Mouse (Mus musculus): ENCODE data around the gene Ptk6. TPM values are rescaled to one million over a fixed set of nuclear protein-coding genes. Genes with fewer than 3 reads are reported as not detected.
A peak's percentile ranks its signal among the peaks of the same experiment; 100 is the strongest.

Ptk6 gene
- not detected in 2 replicates for polyA plus RNA-seq (2016; fragmentation: Nextera tagmentation; extraction: Ambion mirVana)

DNA sequence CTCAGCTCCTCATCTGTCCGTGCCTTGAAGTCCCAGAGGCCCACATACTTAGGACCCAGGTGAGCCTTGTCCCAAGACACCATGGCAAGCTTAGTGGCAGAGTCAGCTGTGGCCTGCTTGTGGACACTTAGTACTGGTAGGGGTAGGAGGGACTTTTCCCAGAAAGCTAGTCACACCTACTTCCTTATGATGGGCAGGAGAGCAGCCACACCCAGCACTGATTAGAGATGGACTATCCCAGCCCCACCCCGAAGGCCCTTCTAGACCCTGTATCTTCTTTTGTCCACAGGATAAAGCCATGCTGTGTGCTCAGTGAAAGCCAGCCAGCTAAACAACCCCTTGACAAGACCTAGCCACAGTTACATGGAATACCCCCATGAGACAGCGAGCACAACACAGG lies at the start of gene Ptk6:
Gene Ptk6 (minus strand): TSS at position 368 of the 400 bp plus-strand sequence.
- Histone ChIP-seq H3K36me3 (no peaks in the 10 kb centered on the region), H3K4me1 (replicated peaks) (no peaks in the 10 kb centered on the region), H3K27me3 (ENCODE audit: insufficient read depth, poor library complexity, severe bottlenecking) (0 out of 2 replicates have a peak, but pooled peaks cover under 1% of the 10 kb centered on the region), H3K9me3 (no peaks in the 10 kb centered on the region), H3K27ac (no peak within 1 kb of the TSS), H3K4me3 (no peak within 1 kb of the TSS)
- WGBS: 88% methylated on average over 3 of the region's 3 CpGs
- no peak for DNase-seq (ENCODE audit: low spot score)

GRCm38 (mm10) chr2:181251841-181252240 lies 49.3 kb upstream of the Ptk6 start:
- H3K9me3 ChIP-seq: no peaks in the 10 kb centered on the region
- H3K27me3 ChIP-seq (ENCODE audit: insufficient read depth, poor library complexity, severe bottlenecking): no peaks in the 10 kb centered on the region
- H3K27ac ChIP-seq: no peak overlapping the region
- H3K4me3 ChIP-seq: no peak overlapping the region
- H3K36me3 ChIP-seq: peaks cover 64% of the 10 kb centered on the region
- no peaks in the 10 kb centered on the region for H3K4me1 ChIP-seq (replicated peaks)
- WGBS: 84% methylated on average over 1 of the region's 1 CpGs
- DNase-seq (ENCODE audit: low spot score): no peak

DNA sequence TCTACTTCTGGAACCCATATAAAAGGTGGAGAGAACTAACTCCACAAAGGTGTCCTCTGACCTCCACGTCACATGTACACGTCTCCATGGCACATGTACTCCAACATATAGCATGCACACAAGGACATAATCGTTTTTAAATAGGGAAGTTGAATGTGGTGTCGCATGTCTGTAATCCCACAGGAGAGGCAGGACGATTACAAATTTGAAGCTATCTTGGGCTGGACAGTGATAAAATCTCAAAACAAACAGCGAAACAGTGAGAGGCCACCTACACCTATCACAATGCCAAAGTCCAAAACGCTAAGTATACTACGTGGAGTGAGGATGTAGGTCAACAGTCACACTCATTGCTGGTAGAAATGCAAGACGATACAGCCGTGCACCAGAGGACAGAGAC lies 46.6 kb upstream of the Ptk6 start:
- 88% methylated on average over 10 of the region's 10 CpGs for WGBS
- Histone ChIP-seq H3K9me3 (no peaks in the 10 kb centered on the region), H3K27me3 (ENCODE audit: insufficient read depth, poor library complexity, severe bottlenecking) (no peaks in the 10 kb centered on the region), H3K36me3 (peaks cover 39% of the 10 kb centered on the region), H3K27ac (no peak overlapping the region), H3K4me3 (no peak overlapping the region), H3K4me1 (replicated peaks) (peaks cover 6% of the 10 kb centered on the region)
- DNase-seq (ENCODE audit: low spot score): no peak

- Histone ChIP-seq H3K9me3 (no peaks in the 10 kb centered on the region), H3K36me3 (no peaks in the 10 kb centered on the region), H3K4me3 (no peak overlapping the region), H3K27ac (no peak overlapping the region), H3K4me1 (replicated peaks) (peaks cover 26% of the 10 kb centered on the region), H3K27me3 (ENCODE audit: insufficient read depth, poor library complexity, severe bottlenecking) (no peaks in the 10 kb centered on the region)
- 36% methylated on average over 2 of the region's 2 CpGs for WGBS
- no peak for DNase-seq (ENCODE audit: low spot score)
Measured at GRCm38 (mm10) chr2:181245031-181245430, 42.4 kb upstream of the Ptk6 start.

DNA sequence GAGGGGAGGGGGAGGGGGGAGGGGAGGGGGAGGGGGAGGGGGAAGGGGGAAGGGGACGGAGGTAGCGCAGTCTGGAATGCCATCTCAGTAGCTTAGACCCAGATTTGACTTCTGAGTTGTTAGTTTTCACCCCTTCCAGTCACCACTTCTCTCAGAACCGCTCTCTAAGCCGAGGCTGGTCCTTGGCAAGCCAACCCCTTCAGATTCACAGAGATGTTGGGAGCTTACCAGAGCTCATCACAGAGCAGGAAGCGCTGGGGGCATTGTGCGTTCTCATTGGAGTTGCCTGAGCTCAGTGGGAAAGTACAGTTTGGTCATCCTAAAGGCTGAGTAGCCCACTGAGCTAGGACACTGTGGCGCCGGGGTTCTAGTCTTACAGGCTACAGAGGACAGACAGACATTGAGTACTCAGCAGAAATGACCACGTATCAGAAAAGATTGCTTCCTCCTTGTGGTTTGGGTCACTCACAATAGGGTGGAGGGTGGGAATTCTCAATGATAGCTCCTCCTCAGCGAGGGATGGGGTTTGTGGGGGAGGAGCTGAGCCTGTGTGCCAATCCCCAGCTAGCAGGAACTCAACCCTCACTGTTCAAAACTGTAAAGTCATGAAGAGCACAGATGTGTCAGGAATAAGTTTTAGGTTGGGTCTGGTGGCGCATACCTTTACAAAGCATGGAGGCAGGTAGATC lies 41.3 kb upstream of the Ptk6 start:
- Histone ChIP-seq H3K9me3 (no peaks in the 10 kb centered on the region), H3K27ac (no peak overlapping the region), H3K36me3 (no peaks in the 10 kb centered on the region), H3K27me3 (ENCODE audit: insufficient read depth, poor library complexity, severe bottlenecking) (no peaks in the 10 kb centered on the region), H3K4me1 (replicated peaks) (peaks cover 26% of the 10 kb centered on the region), H3K4me3 (no peak overlapping the region)
- 37% methylated on average over 11 of the region's 11 CpGs for WGBS
- DNase-seq (ENCODE audit: low spot score): no peak

- DNase-seq (ENCODE audit: low spot score): no peak
- WGBS: 73% methylated on average over 3 of the region's 3 CpGs
- Histone ChIP-seq H3K4me1 (replicated peaks) (peaks cover 31% of the 10 kb centered on the region), H3K4me3 (peak overlapping the region; percentile 49), H3K27ac (no peak overlapping the region), H3K27me3 (ENCODE audit: insufficient read depth, poor library complexity, severe bottlenecking) (no peaks in the 10 kb centered on the region), H3K36me3 (no peaks in the 10 kb centered on the region), H3K9me3 (no peaks in the 10 kb centered on the region)
Measured at GRCm38 (mm10) chr2:181242314-181242665, 39.7 kb upstream of the Ptk6 start.

DNA sequence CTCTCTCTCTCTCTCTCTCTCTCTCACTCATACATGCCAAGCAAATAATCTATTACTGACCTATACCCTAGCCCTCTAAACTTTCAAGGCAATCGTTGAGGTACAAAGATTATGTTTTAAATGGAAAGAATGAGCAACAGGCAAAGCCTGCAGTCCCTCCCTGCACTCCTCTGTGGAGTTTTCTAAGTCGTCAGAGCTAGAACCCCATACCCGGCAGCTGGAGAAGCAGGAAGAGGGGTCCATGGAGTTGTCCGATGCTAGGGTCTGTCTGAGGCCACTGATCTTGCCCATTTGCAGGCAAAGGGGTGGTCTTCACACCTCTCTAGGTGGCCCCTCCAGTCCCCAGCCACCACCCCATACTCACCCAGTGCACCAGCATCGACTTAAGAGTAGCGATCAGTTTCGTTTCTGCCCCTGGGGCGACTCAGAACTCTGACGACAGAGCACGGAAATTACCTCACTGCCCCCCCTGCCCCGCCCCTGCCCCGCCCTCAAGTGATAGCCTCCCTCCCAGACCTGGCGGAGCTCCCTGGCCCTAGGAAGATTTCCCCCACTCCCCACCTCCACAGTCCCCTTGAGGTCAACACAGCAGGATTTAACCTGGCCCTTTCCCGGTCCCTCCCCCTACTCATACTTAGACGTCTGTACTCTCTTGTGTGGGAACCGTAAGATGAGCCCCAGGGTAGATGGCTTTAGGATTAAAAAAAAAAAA lies 39.2 kb upstream of the Ptk6 start, which contains the start of gene Helz2:
Gene Helz2 (minus strand): TSS at position 426 of the 712 bp plus-strand sequence.
- peak within 1 kb of the TSS; percentile 74 for H3K27ac ChIP-seq
- peak; percentile 24 for DNase-seq (ENCODE audit: low spot score)
- H3K9me3 ChIP-seq: no peaks in the 10 kb centered on the region
- peaks cover 31% of the 10 kb centered on the region for H3K4me1 ChIP-seq (replicated peaks)
- H3K4me3 ChIP-seq: peak within 1 kb of the TSS; percentile 49
- 17% methylated on average over 16 of the region's 16 CpGs for WGBS
- no peaks in the 10 kb centered on the region for H3K36me3 ChIP-seq
- no peaks in the 10 kb centered on the region for H3K27me3 ChIP-seq (ENCODE audit: insufficient read depth, poor library complexity, severe bottlenecking)

- H3K27me3 ChIP-seq (ENCODE audit: insufficient read depth, poor library complexity, severe bottlenecking): no peaks in the 10 kb centered on the region
- DNase-seq (ENCODE audit: low spot score): no peak
- H3K9me3 ChIP-seq: no peaks in the 10 kb centered on the region
- H3K4me1 ChIP-seq (replicated peaks): peaks cover 31% of the 10 kb centered on the region
- 89% methylated on average over 13 of the region's 13 CpGs for WGBS
- H3K36me3 ChIP-seq: no peaks in the 10 kb centered on the region
- H3K4me3 ChIP-seq: peak overlapping the region; percentile 49; the same call in 1 of the 2 replicates
- H3K27ac ChIP-seq: no peak overlapping the region
Measured at GRCm38 (mm10) chr2:181240806-181241440, 38.3 kb upstream of the Ptk6 start.

DNA sequence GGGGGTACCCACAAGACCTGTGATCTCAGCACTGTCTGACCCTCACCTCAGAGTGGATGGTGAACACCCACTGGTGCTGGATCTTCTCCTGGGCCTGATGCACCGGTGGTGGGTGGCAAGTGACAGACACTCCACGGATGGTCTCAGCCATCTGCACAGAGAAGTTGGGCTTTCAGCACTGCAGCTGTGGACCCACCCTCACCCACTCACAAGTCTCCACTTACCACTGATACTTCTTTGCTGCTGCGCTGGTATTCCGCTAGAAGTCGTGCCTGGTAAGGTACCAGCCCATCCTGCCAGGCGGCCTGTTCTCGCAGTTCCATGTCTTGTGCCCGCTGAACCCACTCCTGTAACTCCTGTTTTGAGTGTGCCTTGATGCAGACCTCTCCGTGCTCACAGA lies 36.7 kb upstream of the Ptk6 start:
- H3K36me3 ChIP-seq: no peaks in the 10 kb centered on the region
- H3K4me1 ChIP-seq (replicated peaks): peaks cover 26% of the 10 kb centered on the region
- no peak overlapping the region for H3K4me3 ChIP-seq
- no peak overlapping the region for H3K27ac ChIP-seq
- 91% methylated on average over 9 of the region's 9 CpGs for WGBS
- no peaks in the 10 kb centered on the region for H3K27me3 ChIP-seq (ENCODE audit: insufficient read depth, poor library complexity, severe bottlenecking)
- DNase-seq (ENCODE audit: low spot score): no peak
- no peaks in the 10 kb centered on the region for H3K9me3 ChIP-seq

GRCm38 (mm10) chr2:181238861-181239260 lies 36.3 kb upstream of the Ptk6 start:
- H3K27me3 ChIP-seq (ENCODE audit: insufficient read depth, poor library complexity, severe bottlenecking): no peaks in the 10 kb centered on the region
- no peaks in the 10 kb centered on the region for H3K36me3 ChIP-seq
- peaks cover 22% of the 10 kb centered on the region for H3K4me1 ChIP-seq (replicated peaks)
- H3K4me3 ChIP-seq: no peak overlapping the region
- no peak for DNase-seq (ENCODE audit: low spot score)
- H3K27ac ChIP-seq: no peak overlapping the region
- 74% methylated on average over 2 of the region's 2 CpGs for WGBS
- H3K9me3 ChIP-seq: no peaks in the 10 kb centered on the region

- Histone ChIP-seq H3K36me3 (no peaks in the 10 kb centered on the region), H3K27me3 (ENCODE audit: insufficient read depth, poor library complexity, severe bottlenecking) (no peaks in the 10 kb centered on the region), H3K9me3 (no peaks in the 10 kb centered on the region), H3K4me3 (no peak overlapping the region), H3K27ac (no peak overlapping the region), H3K4me1 (replicated peaks) (peaks cover 18% of the 10 kb centered on the region)
- no peak for DNase-seq (ENCODE audit: low spot score)
- 73% methylated on average over 10 of the region's 10 CpGs for WGBS
Measured at GRCm38 (mm10) chr2:181238091-181238610, 35.6 kb upstream of the Ptk6 start.

- peaks cover 18% of the 10 kb centered on the region for H3K4me1 ChIP-seq (replicated peaks)
- no peak for DNase-seq (ENCODE audit: low spot score)
- H3K27ac ChIP-seq: no peak overlapping the region
- H3K36me3 ChIP-seq: no peaks in the 10 kb centered on the region
- WGBS: 91% methylated on average over 17 of the region's 17 CpGs
- no peaks in the 10 kb centered on the region for H3K27me3 ChIP-seq (ENCODE audit: insufficient read depth, poor library complexity, severe bottlenecking)
- no peaks in the 10 kb centered on the region for H3K9me3 ChIP-seq
- H3K4me3 ChIP-seq: no peak overlapping the region
Measured at GRCm38 (mm10) chr2:181237251-181238014, 34.8 kb upstream of the Ptk6 start.

All from hindbrain, embryonic 10.5 days (tissue).